Mouse (Mus musculus) liver, embryonic 14.5 days (tissue): ENCODE measurements around the gene A930033H14Rik.

Experiments
- CTCF ChIP-seq: IDR thresholded peaks from 2 replicates; pipeline ENCODE4 v1.5.1; 2016; ENCODE audit warnings: antibody characterized with exemption, low read depth, control low read depth
- EP300 ChIP-seq: IDR thresholded peaks from 2 replicates; pipeline ENCODE4 v1.6.1; 2016; ENCODE audit warnings: antibody characterized with exemption, low read depth

- TF ChIP-seq CTCF = no peak
- no peak for TF ChIP-seq EP300
Measured at GRCm38 (mm10) chr10:69225471-69225870, 12.6 kb upstream of the A930033H14Rik start.
